Mouse (Mus musculus) fat pad, adult 2 months (tissue): Measurements from ENCODE around the gene Dapk1.

Experiments
- DNase-seq: peaks from one replicate; pipeline ENCODE4 v3.0.0-alpha.2; 2011; ENCODE audit warnings: low read depth, low spot score; ENCODE audit errors: extremely low read depth

Gene Dapk1

GRCm38 (mm10) chr13:60662493-60663177, 60.9 kb downstream of the Dapk1 start:
- DNase-seq: no peak

- no peak for DNase-seq
Observed at GRCm38 (mm10) chr13:60664058-60664457, 62.3 kb downstream of the Dapk1 start.

- peak; percentile 78 for DNase-seq
Observed at GRCm38 (mm10) chr13:60664816-60665215, 63.1 kb downstream of the Dapk1 start.

- no peak for DNase-seq
Observed at GRCm38 (mm10) chr13:60665402-60665801, 63.7 kb downstream of the Dapk1 start.

GRCm38 (mm10) chr13:60668036-60668435, 66.3 kb downstream of the Dapk1 start:
- DNase-seq: no peak

- no peak for DNase-seq
Observed at GRCm38 (mm10) chr13:60670605-60671004, 68.9 kb downstream of the Dapk1 start.

- no peak for DNase-seq
Observed at GRCm38 (mm10) chr13:60671235-60671634, 69.5 kb downstream of the Dapk1 start.

- DNase-seq: no peak
Observed at GRCm38 (mm10) chr13:60672287-60672686, 70.5 kb downstream of the Dapk1 start.

GRCm38 (mm10) chr13:60672882-60673675, 71.3 kb downstream of the Dapk1 start:
- no peak for DNase-seq

GRCm38 (mm10) chr13:60674301-60674700, 72.6 kb downstream of the Dapk1 start:
- DNase-seq: no peak

GRCm38 (mm10) chr13:60674911-60675310, 73.2 kb downstream of the Dapk1 start:
- peak; percentile 75 for DNase-seq

- DNase-seq: no peak
Observed at GRCm38 (mm10) chr13:60675416-60675815, 73.7 kb downstream of the Dapk1 start.

- no peak for DNase-seq
Observed at GRCm38 (mm10) chr13:60678912-60679311, 77.2 kb downstream of the Dapk1 start.

GRCm38 (mm10) chr13:60682714-60683695, 81.3 kb downstream of the Dapk1 start:
- DNase-seq: no peak

GRCm38 (mm10) chr13:60684050-60684760, 82.5 kb downstream of the Dapk1 start:
- no peak for DNase-seq

GRCm38 (mm10) chr13:60684806-60685205, 83.1 kb downstream of the Dapk1 start:
- no peak for DNase-seq

- no peak for DNase-seq
Observed at GRCm38 (mm10) chr13:60685216-60685615, 83.5 kb downstream of the Dapk1 start.

GRCm38 (mm10) chr13:60686024-60686663, 84.4 kb downstream of the Dapk1 start:
- DNase-seq: no peak

- no peak for DNase-seq
Observed at GRCm38 (mm10) chr13:60686967-60687366, 85.2 kb downstream of the Dapk1 start.

- DNase-seq: no peak
Observed at GRCm38 (mm10) chr13:60687462-60687861, 85.7 kb downstream of the Dapk1 start.
